Mouse (Mus musculus) forebrain, embryonic 13.5 days (tissue): Measurements from ENCODE around the gene Gm10428. TPM values are rescaled to one million over a fixed set of nuclear protein-coding genes. Genes with fewer than 3 reads are reported as not detected.

Source experiments
- ATAC-seq: fragments of 200-750 bp; cut with Nextera tagmentation; 2 replicates; pipeline ENCODE4 v1.8.0; 2017
- H3K27ac ChIP-seq: fragments of 300-500 bp; sonication (generic); 2 replicates; pipeline ENCODE4 v1.5.1; 2015; ENCODE audit warnings: inconsistent platforms, mild to moderate bottlenecking, moderate library complexity
- H3K27me3 ChIP-seq: fragments of 300-500 bp; sonication (generic); 2 replicates; pipeline ENCODE4 v1.6.1; 2015; ENCODE audit warnings: mild to moderate bottlenecking, inconsistent platforms
- H3K36me3 ChIP-seq: fragments of 300-500 bp; sonication (generic); 2 replicates; pipeline ENCODE4 v1.6.1; 2015; ENCODE audit warnings: mild to moderate bottlenecking, inconsistent platforms; ENCODE audit not compliant: poor library complexity, severe bottlenecking
- H3K4me1 ChIP-seq: fragments of 300-500 bp; sonication (generic); 2 replicates; pipeline ENCODE4 v1.6.1; 2015; ENCODE audit warnings: inconsistent platforms
- H3K4me2 ChIP-seq: fragments of 300-500 bp; sonication (generic); 2 replicates; pipeline ENCODE4 v1.6.1; 2015; ENCODE audit warnings: inconsistent platforms, mild to moderate bottlenecking, moderate library complexity
- H3K4me3 ChIP-seq: fragments of 300-500 bp; sonication (generic); 2 replicates; pipeline ENCODE4 v1.5.1; 2015; ENCODE audit warnings: mild to moderate bottlenecking, inconsistent platforms
- H3K9ac ChIP-seq: fragments of 300-500 bp; sonication (generic); 2 replicates; pipeline ENCODE4 v1.6.1; 2015; ENCODE audit warnings: mild to moderate bottlenecking, inconsistent platforms
- H3K9me3 ChIP-seq: fragments of 300-500 bp; sonication (generic); replicated peaks from 2 replicates; pipeline ENCODE4 v1.6.1; 2016; ENCODE audit warnings: inconsistent platforms
- WGBS: fragments of 180-500 bp; shearing (Covaris S2); methylation state at CpG from one replicate; pipeline ENCODE4 v1.1.7; 2015; 5-methylcytosine and 5-hydroxymethylcytosine counted together
- polyA plus RNA-seq: library from polyadenylated mRNA; unstranded; fragments of >200 nt; fragmentation: Nextera tagmentation; extraction: Ambion mirVana; gene quantifications from 2 replicates; pipeline ENCODE4 v1.2.1, GENCODE M21; 2015

Gm10428 gene
- not detected in 2 replicates for polyA plus RNA-seq

DNA sequence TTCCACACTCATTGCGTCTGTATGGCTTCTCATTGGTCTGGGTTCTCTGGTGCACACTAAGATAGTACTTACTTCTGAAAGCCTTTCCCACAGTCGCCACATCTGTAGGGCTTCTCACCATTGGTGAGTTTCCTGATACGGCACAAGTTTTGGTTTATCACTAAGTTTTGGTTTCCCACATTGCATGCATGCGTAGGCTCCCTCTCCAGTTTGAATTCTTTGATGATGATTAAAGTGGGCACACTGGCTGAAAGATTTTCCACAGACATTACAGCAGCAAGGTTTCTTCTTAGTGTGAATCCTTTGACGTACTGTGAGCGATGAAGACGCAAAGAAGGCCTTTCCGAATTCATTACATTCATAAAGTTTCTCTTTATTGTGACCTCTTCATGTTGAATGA is at the start of gene Gm10428:
Gene Gm10428, plus strand, starts transcription at position 321 of the 400 bp plus-strand sequence.
- Histone ChIP-seq H3K36me3 (no peaks in the 10 kb centered on the region), H3K9ac (no peak within 1 kb of the TSS), H3K9me3 (no peaks in the 10 kb centered on the region), H3K4me1 (peaks cover 11% of the 10 kb centered on the region; the same call in 1 of the 2 replicates), H3K27me3 (peaks cover 9% of the 10 kb centered on the region), H3K27ac (no peak within 1 kb of the TSS), H3K4me2 (no peak within 1 kb of the TSS), H3K4me3 (no peak within 1 kb of the TSS)
- WGBS: 91% methylated on average over 8 of the region's 8 CpGs
- ATAC-seq: no peak

DNA sequence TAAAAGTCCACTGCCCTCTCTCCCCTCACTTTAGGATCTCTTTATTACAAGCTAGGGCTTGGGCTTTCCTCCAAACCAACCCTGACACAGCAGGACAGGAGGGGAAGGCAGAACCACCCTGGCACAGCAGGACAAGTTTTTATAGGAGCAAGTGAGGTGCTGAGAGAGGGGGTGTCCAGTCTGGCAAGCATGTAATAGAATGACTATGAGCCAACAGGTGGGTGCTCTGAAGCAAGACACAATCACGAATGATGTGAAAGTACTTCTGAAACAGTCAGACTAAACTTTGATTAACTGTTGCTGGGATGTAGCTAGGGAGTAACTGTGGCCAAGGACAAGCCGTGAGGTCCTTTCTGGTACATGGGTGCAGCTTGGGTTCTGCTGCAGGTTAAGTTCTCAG is 46.8 kb upstream of the Gm10428 start:
- Histone ChIP-seq H3K27ac (no peak overlapping the region), H3K36me3 (peaks cover 19% of the 10 kb centered on the region; the same call in 1 of the 2 replicates), H3K4me2 (no peak overlapping the region), H3K27me3 (no peaks in the 10 kb centered on the region), H3K4me1 (no peaks in the 10 kb centered on the region), H3K4me3 (no peak overlapping the region), H3K9ac (no peak overlapping the region), H3K9me3 (no peaks in the 10 kb centered on the region)
- ATAC-seq: no peak
- WGBS: 89% methylated on average over 2 of the region's 2 CpGs

DNA sequence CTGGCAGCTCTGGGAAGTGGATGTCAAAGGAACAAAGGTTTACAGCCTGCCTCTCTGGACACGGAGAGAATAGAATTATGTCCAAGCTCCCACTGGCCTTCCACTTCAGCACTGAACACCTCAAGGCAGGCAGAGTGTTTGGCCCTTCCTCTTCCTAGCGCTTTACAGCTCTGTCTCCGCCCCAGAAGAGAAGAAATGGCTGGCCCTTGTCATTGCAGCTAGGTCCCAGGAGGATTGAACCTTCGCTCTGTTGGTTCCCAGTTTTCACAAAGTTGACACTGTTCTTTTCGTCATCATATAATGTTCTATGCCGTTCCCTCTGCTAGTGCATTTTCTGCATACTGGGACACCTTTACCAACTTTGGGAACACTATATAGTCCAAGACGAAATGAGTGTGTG is 44.6 kb upstream of the Gm10428 start:
- Histone ChIP-seq H3K4me2 (no peak overlapping the region), H3K9ac (no peak overlapping the region), H3K4me3 (no peak overlapping the region), H3K36me3 (peaks cover 37% of the 10 kb centered on the region), H3K27ac (no peak overlapping the region), H3K4me1 (no peaks in the 10 kb centered on the region), H3K9me3 (no peaks in the 10 kb centered on the region), H3K27me3 (no peaks in the 10 kb centered on the region)
- no peak for ATAC-seq
- 86% methylated on average over 7 of the region's 7 CpGs for WGBS

DNA sequence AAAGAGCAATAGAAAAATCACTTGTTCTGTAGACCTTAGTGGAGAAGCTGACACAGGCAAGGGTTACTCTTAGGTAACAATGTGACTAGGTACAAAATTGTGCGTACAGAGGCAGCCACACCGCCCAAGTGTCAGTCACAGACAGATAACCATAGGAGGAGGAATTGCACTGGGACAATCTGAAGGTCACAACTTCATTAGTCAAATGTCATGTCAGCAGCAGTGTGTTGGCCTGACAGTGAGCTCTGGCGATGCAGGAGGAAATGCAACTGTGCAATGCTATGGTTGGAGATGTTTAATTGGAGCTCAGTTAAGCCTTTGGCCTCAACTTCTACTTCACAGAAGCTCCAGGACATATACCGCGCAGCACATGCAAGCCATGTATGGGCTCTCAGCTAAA is 42.2 kb upstream of the Gm10428 start:
- H3K27me3 ChIP-seq: no peaks in the 10 kb centered on the region
- H3K36me3 ChIP-seq: peaks cover 57% of the 10 kb centered on the region
- H3K9me3 ChIP-seq: no peaks in the 10 kb centered on the region
- H3K4me1 ChIP-seq: no peaks in the 10 kb centered on the region
- ATAC-seq: no peak
- H3K27ac ChIP-seq: no peak overlapping the region
- WGBS: 89% methylated on average over 5 of the region's 5 CpGs
- H3K4me3 ChIP-seq: no peak overlapping the region
- no peak overlapping the region for H3K9ac ChIP-seq
- no peak overlapping the region for H3K4me2 ChIP-seq

DNA sequence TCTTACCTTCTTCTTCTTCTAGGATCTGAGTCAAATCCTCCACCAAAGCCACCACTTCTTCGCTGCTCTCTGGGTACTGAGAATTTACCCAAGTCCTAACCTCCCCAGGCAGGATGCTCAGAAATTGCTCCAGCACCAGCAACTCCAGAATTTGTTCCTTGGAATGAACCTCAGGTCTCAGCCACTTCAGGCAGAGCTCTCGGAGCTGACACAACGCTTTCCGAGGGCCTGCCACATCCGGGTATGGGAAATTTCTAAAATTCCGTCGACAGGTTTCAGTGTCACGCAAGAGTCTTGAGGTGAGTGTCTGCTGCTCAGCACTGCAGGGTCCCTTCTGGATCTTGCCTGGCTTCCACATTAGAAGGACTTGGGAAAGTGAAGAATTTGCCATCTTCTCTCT is 24.6 kb upstream of the Gm10428 start:
- no peak for ATAC-seq
- peaks cover 48% of the 10 kb centered on the region for H3K36me3 ChIP-seq
- H3K9ac ChIP-seq: no peak overlapping the region
- H3K27ac ChIP-seq: no peak overlapping the region
- no peaks in the 10 kb centered on the region for H3K9me3 ChIP-seq
- H3K4me3 ChIP-seq: no peak overlapping the region
- no peak overlapping the region for H3K4me2 ChIP-seq
- H3K27me3 ChIP-seq: no peaks in the 10 kb centered on the region
- 94% methylated on average over 8 of the region's 8 CpGs for WGBS
- peaks cover 20% of the 10 kb centered on the region for H3K4me1 ChIP-seq

DNA sequence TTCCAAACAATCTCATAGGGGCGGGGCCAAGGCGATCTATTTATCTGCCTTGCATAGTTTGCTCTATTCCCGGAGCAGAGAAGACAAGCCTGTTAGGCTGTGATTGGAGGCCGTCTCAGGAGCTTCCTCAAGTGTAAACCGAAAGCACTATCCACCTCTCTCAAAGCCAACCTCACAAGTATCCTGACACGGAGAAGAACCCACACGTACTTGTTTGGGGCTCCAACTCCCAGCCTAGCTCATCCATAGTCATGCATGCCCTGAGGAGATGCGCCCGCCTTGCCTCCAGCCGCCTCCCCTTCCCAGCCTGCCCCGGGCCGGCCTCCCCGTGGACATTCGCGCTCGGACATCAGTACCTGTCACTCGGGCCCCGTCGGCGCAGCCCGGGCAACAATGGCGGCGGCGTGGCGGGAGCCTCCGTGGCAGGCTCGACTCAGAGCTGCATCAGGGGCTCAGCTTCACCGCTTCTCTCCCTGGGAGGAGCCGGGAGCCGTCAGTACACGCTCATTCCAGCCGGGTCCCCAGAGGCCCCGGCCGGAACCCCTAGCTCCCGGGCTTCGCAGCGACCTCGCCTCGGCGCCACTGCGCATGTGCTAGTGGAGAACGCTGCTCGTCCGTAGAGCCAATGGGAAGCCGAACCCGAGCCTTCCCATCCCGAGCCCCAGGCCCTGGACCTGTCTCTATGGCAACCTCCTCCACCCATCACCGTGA is 21.4 kb upstream of the Gm10428 start, which contains the start of gene Zfp287:
Gene Zfp287, minus strand, starts transcription at position 595 of the 711 bp plus-strand sequence.
- Histone ChIP-seq H3K36me3 (peaks cover 17% of the 10 kb centered on the region), H3K27ac (peak within 1 kb of the TSS; percentile 92), H3K4me1 (peaks cover 20% of the 10 kb centered on the region), H3K9me3 (no peaks in the 10 kb centered on the region), H3K4me2 (peak within 1 kb of the TSS; percentile 77), H3K27me3 (no peaks in the 10 kb centered on the region), H3K9ac (peak within 1 kb of the TSS; percentile 91), H3K4me3 (peak within 1 kb of the TSS; percentile 91)
- peak; percentile 100 for ATAC-seq
- 2% methylated on average over 48 of the region's 48 CpGs for WGBS

DNA sequence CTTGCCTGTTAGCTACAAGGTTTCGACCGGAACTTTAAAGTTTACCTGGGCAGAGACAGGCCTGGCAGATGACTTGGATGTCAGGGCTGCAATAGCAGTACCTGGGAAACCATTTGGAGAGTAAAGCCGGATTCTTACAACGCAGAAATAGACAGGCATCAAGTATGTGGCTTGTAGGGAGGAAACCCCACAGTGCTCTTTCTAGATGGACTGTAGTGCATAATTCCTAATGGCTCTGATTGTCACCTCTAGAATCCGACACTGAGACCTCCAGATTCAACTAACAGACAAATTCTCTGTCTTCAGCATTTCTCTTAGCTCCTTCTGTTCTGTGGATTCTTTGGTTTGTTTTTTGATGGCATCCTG is 20.9 kb upstream of the Gm10428 start:
- ATAC-seq: no peak; the same call in 1 of the 2 replicates

DNA sequence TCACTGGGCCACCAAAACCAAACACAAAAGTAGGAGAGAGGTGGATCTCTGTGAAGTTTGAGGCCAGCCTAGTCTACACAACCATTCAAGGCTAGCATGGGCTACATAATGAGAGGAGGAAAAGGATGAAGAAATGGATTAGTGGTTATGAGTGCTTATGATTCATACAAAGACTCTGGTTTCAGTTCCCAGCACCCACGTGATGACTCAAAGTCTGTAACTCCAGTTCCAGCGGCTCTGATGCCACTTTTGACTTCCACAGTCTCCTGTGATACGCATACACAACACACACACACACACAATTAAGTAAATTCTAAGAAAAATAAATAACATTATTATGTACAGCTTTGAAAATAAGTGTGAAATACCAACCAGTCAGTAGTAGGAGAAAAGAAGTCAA is 20.2 kb upstream of the Gm10428 start:
- Histone ChIP-seq H3K4me3 (no peak overlapping the region), H3K36me3 (peaks cover 10% of the 10 kb centered on the region), H3K4me1 (peaks cover 20% of the 10 kb centered on the region), H3K4me2 (no peak overlapping the region), H3K9me3 (no peaks in the 10 kb centered on the region), H3K27ac (no peak overlapping the region), H3K27me3 (no peaks in the 10 kb centered on the region), H3K9ac (no peak overlapping the region)
- no peak for ATAC-seq
- 92% methylated on average over 3 of the region's 3 CpGs for WGBS

More for the DNA sequence above, 20.9 kb upstream of the Gm10428 start:
- peaks cover 20% of the 10 kb centered on the region for H3K4me1 ChIP-seq
- peak overlapping the region; percentile 91 for H3K4me3 ChIP-seq
- no peaks in the 10 kb centered on the region for H3K27me3 ChIP-seq
- H3K9me3 ChIP-seq: no peaks in the 10 kb centered on the region
- H3K27ac ChIP-seq: peak overlapping the region; percentile 32; the same call in 1 of the 2 replicates
- H3K4me2 ChIP-seq: peak overlapping the region; percentile 77
- H3K9ac ChIP-seq: peak overlapping the region; percentile 27; the same call in 1 of the 2 replicates
- peaks cover 16% of the 10 kb centered on the region for H3K36me3 ChIP-seq
- WGBS: 6% methylated on average over 5 of the region's 5 CpGs

DNA sequence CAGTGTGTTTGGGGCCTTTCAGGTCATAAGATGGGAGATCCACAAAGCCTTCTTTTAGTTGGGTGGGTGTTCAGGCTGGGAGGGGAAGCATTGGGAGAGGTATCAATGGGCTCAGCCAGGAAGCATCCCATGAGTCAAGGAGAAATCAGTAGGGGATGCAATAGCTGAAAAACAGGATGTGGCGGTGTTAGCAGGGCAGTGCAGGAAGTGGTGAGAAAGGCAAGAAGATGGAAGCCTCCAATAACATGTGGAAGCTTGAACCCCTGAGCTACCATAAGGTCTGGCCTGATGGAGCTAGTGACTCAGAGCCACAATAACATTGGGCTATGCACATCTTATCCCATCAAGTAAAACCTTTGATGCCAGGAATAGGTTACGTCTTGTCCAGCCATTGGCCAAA is 11.7 kb upstream of the Gm10428 start:
- no peaks in the 10 kb centered on the region for H3K9me3 ChIP-seq
- WGBS: 98% methylated on average over 2 of the region's 2 CpGs
- no peak overlapping the region for H3K9ac ChIP-seq
- ATAC-seq: no peak
- no peaks in the 10 kb centered on the region for H3K27me3 ChIP-seq
- peaks cover 7% of the 10 kb centered on the region; the same call in 1 of the 2 replicates for H3K4me1 ChIP-seq
- H3K36me3 ChIP-seq: no peaks in the 10 kb centered on the region
- H3K27ac ChIP-seq: no peak overlapping the region
- H3K4me3 ChIP-seq: no peak overlapping the region
- H3K4me2 ChIP-seq: no peak overlapping the region

DNA sequence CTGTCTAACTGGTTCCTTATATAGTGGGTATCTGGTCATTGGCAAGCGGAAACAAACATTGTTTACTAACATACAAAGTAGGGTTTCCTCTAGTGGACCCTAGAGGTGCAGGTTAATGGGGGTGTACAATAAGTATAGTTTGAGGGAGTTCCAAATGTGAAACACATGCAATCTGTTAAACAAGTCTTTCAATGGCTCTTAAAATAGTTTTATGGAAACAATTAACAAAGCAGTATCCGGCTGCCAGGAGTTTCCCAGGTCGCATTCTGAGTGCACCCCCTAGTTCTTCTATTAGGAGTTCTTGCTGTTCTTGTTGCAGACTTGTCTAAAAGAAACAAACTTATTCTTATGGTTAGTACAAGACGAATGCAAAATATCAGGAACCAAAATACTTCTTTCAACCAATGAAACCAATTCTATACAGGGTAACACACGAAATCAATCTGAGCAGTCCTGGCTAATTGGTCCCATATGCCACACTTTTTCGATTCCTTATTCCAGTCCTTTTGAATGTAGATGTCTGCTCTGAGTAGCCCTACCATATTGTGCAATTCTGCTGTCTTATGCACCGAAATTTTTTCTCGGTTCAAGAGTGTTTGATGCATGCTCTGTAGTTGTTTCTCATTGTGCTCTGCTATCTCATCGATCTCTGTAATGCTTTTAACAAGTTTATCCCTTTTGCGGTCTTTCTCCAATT is 10.5 kb upstream of the Gm10428 start:
- Histone ChIP-seq H3K9ac (no peak overlapping the region), H3K27ac (no peak overlapping the region), H3K4me3 (no peak overlapping the region), H3K4me2 (no peak overlapping the region), H3K9me3 (no peaks in the 10 kb centered on the region), H3K27me3 (0 out of 2 replicates have a peak, but pooled peaks cover 3% of the 10 kb centered on the region), H3K4me1 (peaks cover 7% of the 10 kb centered on the region; the same call in 1 of the 2 replicates), H3K36me3 (no peaks in the 10 kb centered on the region)
- WGBS: 83% methylated on average over 10 of the region's 10 CpGs
- ATAC-seq: no peak

DNA sequence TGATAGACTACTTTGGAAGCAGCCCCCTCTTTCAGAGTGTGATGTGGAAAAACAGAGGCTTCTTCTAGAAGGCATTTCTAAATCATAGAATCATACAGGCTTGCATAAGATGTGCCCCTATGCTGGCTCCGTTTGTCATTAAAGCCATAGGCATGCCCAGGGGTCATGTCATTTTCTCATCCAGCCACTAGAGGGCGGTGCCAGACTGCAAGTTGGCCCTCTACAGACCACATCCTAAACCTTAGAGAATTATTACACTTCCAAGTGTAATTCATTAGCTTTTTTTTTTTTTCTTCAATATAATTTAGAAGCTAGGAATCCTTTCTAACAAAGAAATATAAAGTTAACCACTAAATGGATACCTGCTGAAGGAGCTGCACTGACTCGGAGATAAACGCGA is 8.8 kb upstream of the Gm10428 start:
- no peaks in the 10 kb centered on the region for H3K9me3 ChIP-seq
- H3K9ac ChIP-seq: no peak overlapping the region
- no peak overlapping the region for H3K4me2 ChIP-seq
- 0 out of 2 replicates have a peak, but pooled peaks cover 3% of the 10 kb centered on the region for H3K27me3 ChIP-seq
- H3K4me1 ChIP-seq: peaks cover 7% of the 10 kb centered on the region; the same call in 1 of the 2 replicates
- H3K4me3 ChIP-seq: no peak overlapping the region
- peak; percentile 51; the same call in 1 of the 2 replicates for ATAC-seq
- H3K27ac ChIP-seq: no peak overlapping the region
- WGBS: 48% methylated on average over 5 of the region's 5 CpGs
- no peaks in the 10 kb centered on the region for H3K36me3 ChIP-seq

DNA sequence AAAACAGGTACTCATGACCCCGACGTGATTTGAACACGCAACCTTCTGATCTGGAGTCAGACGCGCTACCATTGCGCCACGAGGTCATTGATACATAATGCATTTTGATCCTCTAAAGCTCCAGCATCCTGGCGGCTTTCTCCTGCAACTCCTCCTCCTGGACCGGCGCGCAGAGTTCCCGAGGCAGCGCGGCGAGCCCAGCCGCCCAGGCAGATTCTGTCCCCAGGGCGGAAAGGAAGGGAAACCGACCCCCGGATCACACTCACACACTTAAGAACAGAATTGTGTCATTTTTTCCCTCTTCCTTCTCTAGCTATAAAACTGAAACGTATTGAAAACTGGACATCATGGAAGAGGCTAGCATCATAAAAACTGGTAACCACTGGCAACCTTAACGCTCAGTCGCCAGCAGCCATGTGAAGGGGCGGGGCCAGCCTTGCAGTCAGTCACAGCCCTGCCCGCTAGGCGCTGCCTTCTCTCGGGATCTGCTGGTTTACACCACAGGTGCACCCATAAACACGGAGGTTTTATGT is 6.8 kb upstream of the Gm10428 start:
- Histone ChIP-seq H3K27ac (no peak overlapping the region), H3K36me3 (no peaks in the 10 kb centered on the region), H3K9me3 (no peaks in the 10 kb centered on the region), H3K4me3 (peak overlapping the region; percentile 40), H3K27me3 (0 out of 2 replicates have a peak, but pooled peaks cover 3% of the 10 kb centered on the region), H3K4me1 (peaks cover 7% of the 10 kb centered on the region; the same call in 1 of the 2 replicates), H3K4me2 (peak overlapping the region; percentile 64), H3K9ac (peak overlapping the region; percentile 49; the same call in 1 of the 2 replicates)
- ATAC-seq: peak; percentile 81
- WGBS: under 1% methylated on average over 27 of the region's 27 CpGs
